Mouse (Mus musculus) small intestine, adult 2 months (tissue): ENCODE results near the gene Cbln3.
A peak's percentile ranks its signal among the peaks of the same experiment; 100 is the strongest.

ENCODE experiments used
- CTCF ChIP-seq: fragments of 200-500 bp; IDR thresholded peaks from 2 replicates; pipeline ENCODE4 v1.5.1; 2012; ENCODE audit warnings: low read depth, mild to moderate bottlenecking, control low read depth, inconsistent platforms, low read length, moderate library complexity, mixed read lengths; ENCODE audit not compliant: insufficient replicate concordance, insufficient read length; ENCODE audit errors: extremely low read depth
- POLR2A ChIP-seq: fragments of 200-500 bp; IDR thresholded peaks from 2 replicates; pipeline ENCODE4 v1.6.1; 2012; ENCODE audit warnings: low read depth, mild to moderate bottlenecking, control low read depth, inconsistent platforms, low read length, moderate library complexity

GRCm38 (mm10) chr14:55842794-55843193 lies 41.4 kb downstream of the Cbln3 start:
- TF ChIP-seq CTCF (peak; percentile 17; the same call in 1 of the 2 replicates), POLR2A (no peak)
